Mouse (Mus musculus) lung, adult 2 months (tissue): ENCODE measurements around the gene Il12rb2.

Source experiments
- CTCF ChIP-seq: fragments of 200-500 bp; IDR thresholded peaks from 2 replicates; pipeline ENCODE4 v1.5.1; 2011; ENCODE audit warnings: mild to moderate bottlenecking, low read length, control low read depth; ENCODE audit not compliant: insufficient read depth
- POLR2A ChIP-seq: fragments of 200-500 bp; IDR thresholded peaks from 2 replicates; pipeline ENCODE4 v1.6.1; 2011; ENCODE audit warnings: low read depth, mild to moderate bottlenecking, control low read depth, low read length, borderline replicate concordance; ENCODE audit errors: extremely low read depth

GRCm38 (mm10) chr6:67269459-67269858 lies 106.5 kb downstream of the Il12rb2 start:
- TF ChIP-seq POLR2A (no peak), CTCF (no peak)
